Mouse (Mus musculus) ES-Bruce4 (cell line): ENCODE results near the gene Mab21l1. TPM values are rescaled to one million over a fixed set of nuclear protein-coding genes. Genes with fewer than 3 reads are reported as not detected.

ENCODE experiments used
- H3K27ac ChIP-seq: 2 replicates; pipeline ENCODE4 v1.5.1; 2012; ENCODE audit warnings: low read length, inconsistent platforms; ENCODE audit not compliant: insufficient read depth
- H3K27me3 ChIP-seq: 2 replicates; pipeline ENCODE4 v1.6.1; 2012; ENCODE audit warnings: mild to moderate bottlenecking, low read length, inconsistent platforms; ENCODE audit not compliant: control insufficient read depth, poor library complexity, insufficient read depth, severe bottlenecking
- H3K36me3 ChIP-seq: 2 replicates; pipeline ENCODE4 v1.6.1; 2012; ENCODE audit warnings: inconsistent platforms, mild to moderate bottlenecking, low read length, moderate library complexity; ENCODE audit not compliant: control insufficient read depth, poor library complexity, insufficient read depth, severe bottlenecking
- H3K4me1 ChIP-seq: one replicate; pipeline ENCODE4 v1.8.1; 2011; ENCODE audit warnings: low read length; ENCODE audit not compliant: control insufficient read depth, insufficient read depth
- H3K4me3 ChIP-seq: 2 replicates; pipeline ENCODE4 v1.5.1; 2011; ENCODE audit warnings: low read depth, mild to moderate bottlenecking, low read length
- H3K9ac ChIP-seq: 2 replicates; pipeline ENCODE4 v1.6.1; 2012; ENCODE audit warnings: low read depth, mild to moderate bottlenecking, inconsistent platforms; ENCODE audit not compliant: poor library complexity, severe bottlenecking
- H3K9me3 ChIP-seq: replicated peaks from 2 replicates; pipeline ENCODE4 v1.6.1; 2012; ENCODE audit warnings: mild to moderate bottlenecking, low read length, inconsistent platforms; ENCODE audit not compliant: control insufficient read depth, poor library complexity, insufficient read depth, severe bottlenecking
- CTCF ChIP-seq: IDR thresholded peaks from one replicate; pipeline ENCODE4 v1.8.1; 2011; ENCODE audit warnings: low read depth, low read length
- EP300 ChIP-seq: IDR thresholded peaks from 2 replicates; pipeline ENCODE4 v1.6.1; 2011; ENCODE audit warnings: low read depth, low read length; ENCODE audit not compliant: insufficient read depth
- POLR2A ChIP-seq: IDR thresholded peaks from one replicate; pipeline ENCODE4 v1.8.1; 2011; ENCODE audit warnings: low read length; ENCODE audit not compliant: insufficient read depth
- polyA plus RNA-seq: library from polyadenylated mRNA; stranded (reverse); fragments of >200 nt; gene quantifications from 2 replicates; pipeline ENCODE4 v1.2.4, GENCODE M21; 2011; ENCODE audit warnings: low read depth; ENCODE audit not compliant: missing spikeins, insufficient read depth, insufficient read length

The Mab21l1 gene
- polyA plus RNA-seq, 1 experiment = not detected

DNA sequence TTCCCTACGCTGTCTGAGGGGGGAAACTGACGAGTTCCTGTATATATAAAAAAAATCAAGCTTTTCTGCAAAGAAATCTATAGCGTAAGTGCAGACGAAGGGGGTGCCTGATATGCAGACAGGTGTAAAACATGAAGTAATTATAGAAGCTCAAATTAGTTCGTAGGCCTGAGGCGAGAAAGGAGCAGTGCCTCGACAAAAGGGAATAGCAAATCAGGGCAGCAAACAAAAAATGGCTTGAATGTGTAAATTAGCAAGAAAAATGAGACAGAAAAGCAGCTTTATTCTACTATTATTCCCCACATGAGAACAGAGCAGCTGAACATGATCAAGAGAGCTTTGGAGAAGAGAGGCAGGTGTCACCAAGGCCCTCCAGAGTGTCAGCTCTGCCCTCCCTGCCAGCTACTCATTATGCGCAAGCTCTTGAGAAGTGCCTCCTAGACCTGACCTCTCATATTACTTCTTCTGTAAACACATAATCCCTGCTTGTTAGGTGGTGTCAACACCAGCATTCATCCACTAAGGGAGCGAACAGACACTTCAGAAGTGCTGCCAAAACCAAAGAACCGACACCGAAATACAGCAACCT lies 25.6 kb upstream of the Mab21l1 start:
- no peak overlapping the region for H3K27ac ChIP-seq
- no peaks in the 10 kb centered on the region for H3K27me3 ChIP-seq
- no peak overlapping the region for H3K9ac ChIP-seq
- no peaks in the 10 kb centered on the region for H3K4me1 ChIP-seq
- H3K4me3 ChIP-seq = no peak overlapping the region
- no peaks in the 10 kb centered on the region for H3K9me3 ChIP-seq
- TF ChIP-seq EP300 = no peak
- no peak for TF ChIP-seq CTCF
- no peak for TF ChIP-seq POLR2A
- H3K36me3 ChIP-seq = no peaks in the 10 kb centered on the region

DNA sequence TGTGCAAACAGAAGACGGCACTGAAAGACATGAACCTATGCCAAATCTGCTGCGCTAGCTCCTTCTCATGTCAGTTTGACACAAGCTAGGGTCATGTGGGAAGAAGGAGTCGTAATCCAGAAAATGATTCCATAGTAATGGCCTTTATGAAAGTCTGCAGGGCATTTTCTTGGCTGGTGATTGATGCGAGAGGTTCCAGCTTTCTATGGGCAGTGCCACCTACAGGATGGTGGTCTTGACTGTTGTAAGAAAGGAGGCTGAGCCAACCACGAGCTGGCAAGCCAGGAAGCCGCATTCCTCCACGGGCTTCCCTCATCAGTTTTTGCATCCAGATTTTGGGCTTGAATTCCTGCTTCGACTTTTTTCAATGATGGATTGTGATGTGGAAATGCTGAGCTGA lies 24.0 kb upstream of the Mab21l1 start:
- TF ChIP-seq EP300 (no peak), CTCF (no peak), POLR2A (no peak)
- Histone ChIP-seq H3K4me1 (no peaks in the 10 kb centered on the region), H3K27me3 (no peaks in the 10 kb centered on the region)

DNA sequence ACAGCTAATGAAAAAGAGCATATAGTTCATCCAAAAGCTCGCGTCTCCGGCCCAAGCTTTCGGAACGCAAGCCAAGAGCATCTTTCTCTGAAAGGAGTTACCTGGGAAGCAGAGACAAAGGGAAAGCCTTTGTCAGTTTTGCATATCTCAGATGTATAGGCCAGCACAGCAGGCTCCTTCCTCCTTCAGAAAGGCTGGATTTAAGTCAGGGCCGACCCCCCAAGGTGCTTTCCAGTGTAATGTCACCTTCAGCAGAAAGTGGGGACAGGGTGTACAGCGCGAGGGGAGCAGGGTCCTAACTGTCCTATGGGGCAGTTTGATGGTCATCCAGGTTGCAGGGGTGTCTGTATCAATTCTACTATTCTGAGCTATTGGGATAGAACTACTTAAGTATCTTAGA lies 18.7 kb upstream of the Mab21l1 start:
- H3K4me1 ChIP-seq = peaks cover 1% of the 10 kb centered on the region
- no peak overlapping the region for H3K4me3 ChIP-seq
- no peaks in the 10 kb centered on the region for H3K36me3 ChIP-seq
- no peak overlapping the region for H3K9ac ChIP-seq
- TF ChIP-seq POLR2A (no peak), EP300 (0 out of 2 replicates have a peak, but pooled peaks have one; percentile 55)
- H3K27ac ChIP-seq = no peak overlapping the region
- H3K27me3 ChIP-seq = no peaks in the 10 kb centered on the region; the same call in 1 of the 2 replicates
- H3K9me3 ChIP-seq = no peaks in the 10 kb centered on the region

More for the DNA sequence above, 24.0 kb upstream of the Mab21l1 start:
- Histone ChIP-seq H3K9ac (no peak overlapping the region), H3K36me3 (no peaks in the 10 kb centered on the region), H3K27ac (no peak overlapping the region), H3K4me3 (no peak overlapping the region), H3K9me3 (no peaks in the 10 kb centered on the region)

DNA sequence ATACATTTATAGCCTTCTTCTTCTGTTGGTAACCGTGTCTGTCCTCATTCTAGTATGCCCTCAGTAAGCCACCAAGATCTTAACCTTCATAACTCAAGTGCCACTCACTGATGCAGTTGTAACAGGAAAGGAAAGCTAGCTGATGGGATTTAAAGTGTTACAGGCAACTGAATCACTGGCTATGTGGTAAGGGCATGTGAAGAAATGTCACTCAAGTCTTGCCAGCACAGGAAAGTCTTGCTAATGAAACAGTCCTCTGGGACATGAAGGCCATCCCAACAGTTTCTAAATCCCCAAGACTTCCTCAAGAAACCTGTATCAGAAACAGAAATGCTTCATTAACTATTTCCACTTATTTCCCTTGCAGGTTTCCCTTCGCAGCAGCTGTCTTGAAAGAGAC lies 13.7 kb upstream of the Mab21l1 start:
- H3K36me3 ChIP-seq = no peaks in the 10 kb centered on the region
- no peaks in the 10 kb centered on the region; the same call in 1 of the 2 replicates for H3K27me3 ChIP-seq
- H3K4me1 ChIP-seq = peaks cover 1% of the 10 kb centered on the region
- TF ChIP-seq POLR2A (no peak), CTCF (no peak), EP300 (no peak)
- no peak overlapping the region for H3K27ac ChIP-seq
- no peaks in the 10 kb centered on the region for H3K9me3 ChIP-seq
- no peak overlapping the region for H3K9ac ChIP-seq
- no peak overlapping the region for H3K4me3 ChIP-seq

DNA sequence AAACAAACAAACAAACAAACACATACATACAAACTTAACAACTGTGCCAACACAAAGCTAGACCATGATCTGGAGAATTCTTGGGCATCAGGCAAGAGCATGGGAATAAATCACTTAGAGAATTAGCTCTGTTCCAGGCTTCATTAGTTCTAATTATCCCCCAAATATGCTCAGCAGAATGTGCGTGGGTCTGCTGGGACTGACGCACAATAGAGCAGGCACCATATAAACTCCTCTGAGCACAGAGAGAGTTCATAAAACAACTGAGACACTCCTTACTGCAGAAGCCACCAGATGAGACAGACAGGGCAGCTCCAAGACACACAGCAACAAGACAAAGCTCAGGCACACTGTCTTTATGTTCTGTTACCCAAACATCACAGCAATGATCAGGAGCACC lies 13.0 kb upstream of the Mab21l1 start:
- no peaks in the 10 kb centered on the region for H3K9me3 ChIP-seq
- no peak for TF ChIP-seq CTCF
- no peak for TF ChIP-seq POLR2A
- no peak for TF ChIP-seq EP300
- no peak overlapping the region for H3K4me3 ChIP-seq
- no peak overlapping the region for H3K27ac ChIP-seq
- no peaks in the 10 kb centered on the region for H3K4me1 ChIP-seq
- no peak overlapping the region for H3K9ac ChIP-seq
- no peaks in the 10 kb centered on the region for H3K36me3 ChIP-seq
- H3K27me3 ChIP-seq = no peaks in the 10 kb centered on the region; the same call in 1 of the 2 replicates

DNA sequence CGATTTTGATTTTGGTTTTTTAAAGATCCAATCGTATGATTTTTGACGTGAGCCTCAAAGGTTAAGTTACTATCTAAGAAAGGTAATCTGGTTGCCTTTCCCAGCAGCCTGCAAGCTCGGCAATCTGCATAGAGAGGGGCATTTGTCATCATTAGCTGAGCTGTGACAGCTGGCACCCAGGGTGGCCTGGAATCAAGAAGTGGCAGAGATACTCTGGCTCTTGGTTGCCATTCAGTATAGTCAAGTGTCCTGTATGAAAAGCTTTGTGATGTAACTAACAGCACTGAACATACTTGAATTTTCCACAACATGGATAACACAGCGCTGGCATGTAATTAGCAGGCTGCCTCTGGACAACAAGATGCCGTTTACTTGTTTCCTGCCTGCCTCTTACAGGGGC lies 8.1 kb upstream of the Mab21l1 start:
- Histone ChIP-seq H3K4me3 (no peak overlapping the region), H3K27ac (no peak overlapping the region)
- TF ChIP-seq CTCF (no peak), POLR2A (no peak), EP300 (no peak)

More for the DNA sequence above, 8.1 kb upstream of the Mab21l1 start:
- Histone ChIP-seq H3K9ac (no peak overlapping the region), H3K27me3 (no peaks in the 10 kb centered on the region), H3K36me3 (no peaks in the 10 kb centered on the region), H3K4me1 (no peaks in the 10 kb centered on the region), H3K9me3 (no peaks in the 10 kb centered on the region)
